Mouse (Mus musculus) myocyte (in vitro differentiated cells): ENCODE measurements around the gene Hacd4.

Experiments
- POLR2A ChIP-seq: IDR thresholded peaks from one replicate; pipeline ENCODE4 v1.6.1; 2011; ENCODE audit warnings: low read depth, mild to moderate bottlenecking, control low read depth, moderate library complexity; ENCODE audit not compliant: insufficient read length
- POLR2AphosphoS2 ChIP-seq: IDR thresholded peaks from one replicate; pipeline ENCODE4 v1.6.1; 2011; ENCODE audit warnings: low read depth, control low read depth; ENCODE audit not compliant: insufficient read length

GRCm38 (mm10) chr4:88406887-88407696, 31.6 kb downstream of the Hacd4 start:
- TF ChIP-seq POLR2A = no peak
- TF ChIP-seq POLR2AphosphoS2 = no peak
